Mouse (Mus musculus) embryonic fibroblast, embryonic 13.5 days (primary cell): ENCODE data around the gene Cfap44. TPM values are rescaled to one million over a fixed set of nuclear protein-coding genes. Genes with fewer than 3 reads are reported as not detected.

Source experiments
- H3K27ac ChIP-seq: 2 replicates; pipeline ENCODE4 v1.5.1; 2012; ENCODE audit warnings: low read length, control low read depth, inconsistent platforms; ENCODE audit not compliant: insufficient read depth
- H3K4me1 ChIP-seq: 2 replicates; pipeline ENCODE4 v1.6.1; 2011; ENCODE audit warnings: low read length; ENCODE audit not compliant: control insufficient read depth, insufficient read depth
- H3K4me3 ChIP-seq: 2 replicates; pipeline ENCODE4 v1.5.1; 2011; ENCODE audit warnings: mild to moderate bottlenecking, control low read depth, low read length; ENCODE audit not compliant: insufficient read depth
- CTCF ChIP-seq: IDR thresholded peaks from 2 replicates; pipeline ENCODE4 v1.5.1; 2011; ENCODE audit warnings: mild to moderate bottlenecking, control low read depth, low read length, moderate library complexity, borderline replicate concordance; ENCODE audit not compliant: insufficient read depth
- POLR2A ChIP-seq: IDR thresholded peaks from 2 replicates; pipeline ENCODE4 v1.6.1; 2011; ENCODE audit warnings: low read depth, mild to moderate bottlenecking, control low read depth, low read length, moderate library complexity
- polyA plus RNA-seq: library from polyadenylated mRNA; stranded (reverse); fragments of >200 nt; gene quantifications from 2 replicates; pipeline ENCODE4 v1.2.4, GENCODE M21; 2011; ENCODE audit warnings: low read depth; ENCODE audit not compliant: missing spikeins, insufficient read length

Gene Cfap44
- polyA plus RNA-seq, 1 experiment = not detected

DNA sequence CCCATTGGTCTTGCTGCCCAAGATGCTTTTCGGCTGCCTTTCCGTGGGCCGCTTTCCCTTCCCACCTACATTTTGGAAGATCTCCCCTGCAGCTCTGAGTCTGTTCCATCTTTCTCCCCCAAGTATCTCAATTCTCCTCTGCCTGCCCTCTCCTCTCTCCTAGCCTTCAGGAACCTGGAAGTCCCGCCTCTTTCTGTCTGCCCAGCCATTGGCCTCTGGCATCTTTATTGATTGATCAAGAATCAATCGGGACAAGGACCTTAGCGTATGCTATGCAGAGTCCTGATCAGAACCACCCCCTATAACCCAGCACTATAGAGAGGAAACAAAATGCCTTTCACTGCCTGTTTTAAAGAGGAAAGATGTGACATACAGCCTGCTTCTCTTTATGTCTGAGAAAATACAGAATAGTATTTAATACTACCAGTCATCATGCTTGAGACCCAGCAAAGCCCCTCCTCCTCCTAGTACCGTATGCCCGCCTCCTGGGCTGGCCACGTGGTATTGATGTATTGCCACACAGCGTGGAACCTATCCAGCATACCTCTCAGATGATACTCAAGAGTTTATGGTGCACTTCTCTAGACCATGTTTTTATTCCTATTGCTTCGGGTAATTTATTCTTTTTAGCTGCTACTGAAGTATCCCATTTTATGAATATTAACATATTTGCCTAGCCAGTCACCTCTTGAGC is 81.2 kb downstream of the Cfap44 start:
- TF ChIP-seq CTCF = no peak
- TF ChIP-seq POLR2A = no peak
- H3K27ac ChIP-seq = no peak overlapping the region
- peaks cover 3% of the 10 kb centered on the region; the same call in 1 of the 2 replicates for H3K4me1 ChIP-seq

DNA sequence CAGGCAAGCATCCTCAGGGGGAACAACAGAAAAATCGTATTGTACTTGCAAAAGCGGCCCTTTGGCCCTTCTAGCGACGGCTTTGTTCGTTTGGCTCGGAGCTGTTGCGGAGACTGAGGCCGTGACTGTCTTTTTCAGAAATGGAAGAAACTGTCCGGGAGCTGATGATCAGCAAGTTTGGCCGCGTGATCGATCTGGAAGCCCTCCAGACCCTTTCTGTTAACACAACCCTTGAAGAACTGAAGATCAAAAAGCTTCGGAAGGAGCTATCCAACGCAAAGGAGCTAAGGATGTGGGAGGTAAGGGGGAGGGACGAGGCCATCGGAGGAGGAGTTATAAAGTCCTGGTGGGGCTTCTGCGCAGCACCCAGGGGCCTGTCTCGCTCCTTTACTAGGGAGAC is 84.2 kb downstream of the Cfap44 start:
- TF ChIP-seq CTCF (no peak), POLR2A (no peak)
- Histone ChIP-seq H3K4me3 (no peak overlapping the region), H3K27ac (no peak overlapping the region), H3K4me1 (peaks cover 4% of the 10 kb centered on the region; the same call in 1 of the 2 replicates)

More for the DNA sequence above, 81.2 kb downstream of the Cfap44 start:
- H3K4me3 ChIP-seq = no peak overlapping the region

DNA sequence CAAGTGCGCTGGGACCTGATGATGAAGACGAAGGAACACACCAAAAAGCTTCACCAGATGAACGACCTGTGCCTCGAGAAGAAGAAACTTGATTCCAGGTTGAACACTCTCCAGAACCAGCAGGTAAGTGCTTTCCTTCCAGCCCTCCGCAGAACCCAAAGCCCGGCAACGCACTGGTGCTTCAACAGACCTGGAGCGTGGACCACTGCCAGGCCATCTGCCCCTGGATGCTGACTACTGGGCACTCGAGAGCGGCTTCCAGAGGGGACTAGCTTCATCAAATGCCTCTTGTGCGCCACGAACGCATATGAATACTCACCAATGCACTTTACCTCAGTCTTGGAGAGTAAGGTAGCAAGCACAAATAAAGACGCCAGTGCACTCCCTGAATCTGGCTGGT is 85.3 kb downstream of the Cfap44 start:
- Histone ChIP-seq H3K4me3 (no peak overlapping the region), H3K4me1 (peaks cover 4% of the 10 kb centered on the region; the same call in 1 of the 2 replicates), H3K27ac (no peak overlapping the region)
- no peak for TF ChIP-seq POLR2A
- no peak for TF ChIP-seq CTCF

DNA sequence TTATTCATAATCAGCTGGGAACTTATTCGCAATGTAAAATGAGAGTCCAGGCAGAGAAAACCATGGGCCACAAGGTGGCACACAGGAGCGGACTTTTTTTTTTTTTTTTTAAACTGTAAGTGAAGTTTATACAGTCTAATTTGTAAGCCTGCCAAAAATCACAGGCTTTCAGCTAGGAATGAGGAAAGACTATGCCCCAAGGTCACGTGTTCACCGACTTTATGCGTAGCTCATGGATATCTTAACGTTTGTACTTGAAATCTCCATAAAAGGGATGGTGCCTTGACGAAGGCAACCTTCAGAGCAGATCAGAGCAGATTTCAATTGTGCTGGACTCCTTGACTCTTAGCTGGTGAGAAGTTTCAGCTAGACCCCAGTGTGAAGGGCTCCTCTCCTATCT is 86.0 kb downstream of the Cfap44 start:
- no peak overlapping the region for H3K4me3 ChIP-seq

DNA sequence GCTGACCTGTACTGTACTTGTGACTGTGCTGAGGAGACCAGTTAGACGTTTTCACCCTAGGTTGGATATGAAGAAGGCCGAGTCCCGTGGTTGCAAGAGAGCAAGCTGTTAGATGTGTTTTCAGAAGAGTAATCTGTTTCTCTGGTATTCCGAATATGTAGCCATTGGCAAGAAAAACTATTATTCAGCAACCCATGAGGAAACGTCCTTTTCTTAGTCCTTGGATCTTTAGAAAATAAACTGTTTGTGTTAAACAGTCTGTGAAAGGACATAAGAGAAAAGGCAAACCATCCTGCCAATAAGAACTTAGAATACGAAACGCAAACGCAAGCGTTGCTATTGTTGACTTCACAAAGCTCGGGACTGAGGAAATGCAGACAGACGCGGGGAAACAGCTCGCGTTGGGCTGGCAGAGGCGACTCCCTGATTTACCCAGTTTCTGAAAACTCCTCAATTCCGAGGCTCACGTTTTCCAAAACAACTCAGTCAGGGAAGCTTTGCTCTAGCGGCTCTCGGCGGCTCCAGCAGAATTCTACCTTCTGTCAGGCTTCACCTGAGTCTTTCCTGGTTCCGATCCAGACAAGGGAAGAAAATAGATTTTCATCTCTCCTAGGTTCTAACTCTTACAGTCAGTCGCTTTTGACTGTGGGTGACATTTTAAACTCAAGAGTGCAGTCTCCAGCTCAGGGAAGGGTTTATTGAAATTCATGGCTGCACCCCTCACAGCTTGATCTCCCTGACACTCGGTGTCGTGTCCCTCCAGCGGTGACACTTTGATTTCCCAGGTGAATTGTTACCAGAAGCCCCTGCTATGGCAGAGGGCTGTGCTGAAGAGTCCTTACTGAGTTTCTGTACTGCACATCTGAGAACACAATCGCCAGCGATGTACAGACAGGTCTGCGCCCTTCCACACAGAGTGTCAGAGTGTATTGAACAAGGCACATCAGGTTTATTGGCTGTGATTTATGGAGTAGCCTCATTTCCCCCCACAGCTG is 87.3 kb downstream of the Cfap44 start:
- Histone ChIP-seq H3K4me3 (no peak overlapping the region), H3K4me1 (peaks cover 7% of the 10 kb centered on the region), H3K27ac (no peak overlapping the region)
- TF ChIP-seq POLR2A = no peak
- no peak for TF ChIP-seq CTCF

More for the DNA sequence above, 86.0 kb downstream of the Cfap44 start:
- Histone ChIP-seq H3K4me1 (peaks cover 7% of the 10 kb centered on the region), H3K27ac (no peak overlapping the region)
- TF ChIP-seq POLR2A = no peak
- TF ChIP-seq CTCF = no peak

DNA sequence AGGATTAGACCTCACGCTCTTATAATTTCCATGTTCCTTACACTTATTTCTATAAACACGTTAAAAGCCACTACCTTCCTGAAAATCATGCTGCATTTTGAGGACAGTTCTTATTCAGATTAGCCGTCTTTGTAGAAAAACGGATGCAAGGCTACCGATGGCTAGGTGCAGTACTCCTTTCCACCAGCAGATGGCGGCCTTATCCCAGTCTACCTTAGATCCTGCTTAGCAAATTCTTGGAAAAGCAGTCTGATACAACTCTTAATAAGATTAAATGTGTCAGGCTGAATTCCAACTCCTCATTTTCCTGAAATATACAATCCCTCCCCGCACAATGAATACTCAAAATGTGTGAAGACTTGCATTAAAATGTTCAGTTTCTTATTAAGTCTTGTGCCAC is 89.5 kb downstream of the Cfap44 start:
- Histone ChIP-seq H3K27ac (peak overlapping the region; percentile 74), H3K4me1 (peaks cover 7% of the 10 kb centered on the region)
- TF ChIP-seq CTCF (peak; percentile 88), POLR2A (no peak)

DNA sequence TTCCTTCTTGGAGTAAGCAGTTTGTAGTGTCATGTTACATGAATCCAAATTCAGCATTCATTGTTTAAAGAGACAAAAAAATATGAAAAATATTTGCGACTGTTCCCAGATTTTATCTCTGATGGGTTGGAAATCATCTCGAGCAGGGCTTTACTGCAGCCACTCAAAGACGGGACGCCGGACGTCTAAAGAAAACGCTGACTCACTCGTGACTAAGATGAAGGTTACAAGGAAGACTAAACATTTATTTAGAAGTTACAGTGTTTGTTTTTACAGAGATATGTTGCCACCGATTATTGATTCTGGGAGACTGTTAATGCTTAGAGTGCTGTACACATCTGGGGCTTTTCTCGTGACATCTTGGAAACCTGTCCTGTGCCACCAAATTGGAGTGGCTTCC is 90.2 kb downstream of the Cfap44 start:
- Histone ChIP-seq H3K4me1 (peaks cover 7% of the 10 kb centered on the region), H3K4me3 (no peak overlapping the region), H3K27ac (peak overlapping the region; percentile 74)
- TF ChIP-seq CTCF = no peak

More for the DNA sequence above, 89.5 kb downstream of the Cfap44 start:
- H3K4me3 ChIP-seq = no peak overlapping the region

DNA sequence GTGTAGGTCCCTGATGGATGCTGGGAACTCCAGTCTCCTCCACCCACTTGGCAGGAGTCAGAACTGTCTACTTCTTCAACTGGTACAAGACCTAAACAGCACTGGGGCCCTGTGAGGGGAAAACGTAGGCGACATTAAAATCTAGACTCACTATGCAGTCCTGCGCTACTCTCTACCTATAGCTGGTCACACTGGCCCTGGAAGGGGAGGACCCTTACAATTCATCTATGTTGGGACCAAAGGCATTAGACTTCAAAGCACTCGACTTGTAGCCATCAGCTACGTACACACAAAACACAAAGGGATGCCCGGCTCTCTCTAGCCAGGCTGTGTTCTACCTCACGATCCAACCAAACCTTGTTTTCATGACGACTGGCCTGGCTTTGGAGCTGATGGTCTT is 91.1 kb downstream of the Cfap44 start:
- Histone ChIP-seq H3K27ac (no peak overlapping the region), H3K4me1 (peaks cover 5% of the 10 kb centered on the region), H3K4me3 (no peak overlapping the region)
- TF ChIP-seq POLR2A (no peak), CTCF (no peak)

DNA sequence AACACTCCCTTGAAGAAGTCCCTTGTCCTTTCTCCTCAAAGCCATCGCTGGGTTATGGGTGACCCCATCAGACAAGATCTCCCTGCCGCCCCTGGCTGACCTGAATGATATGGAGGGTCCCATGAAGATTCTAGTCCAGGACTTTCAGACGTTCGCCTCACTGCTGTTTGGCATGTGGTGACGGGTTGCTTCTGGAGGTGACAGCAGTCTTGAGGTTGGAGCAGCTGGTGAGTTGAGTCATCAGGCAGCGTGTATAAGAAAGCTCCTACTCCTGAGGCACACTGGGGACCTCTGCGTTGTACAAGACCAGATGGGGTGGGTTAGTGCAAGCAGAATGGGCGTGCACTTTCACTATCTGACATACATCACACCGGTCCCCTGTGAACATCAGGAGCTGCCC is 92.0 kb downstream of the Cfap44 start:
- Histone ChIP-seq H3K4me1 (peaks cover 8% of the 10 kb centered on the region), H3K27ac (no peak overlapping the region), H3K4me3 (no peak overlapping the region)
- TF ChIP-seq POLR2A (no peak), CTCF (no peak)
